Mouse (Mus musculus) CH12.LX (cell line): ENCODE measurements around the gene Slc43a2. TPM values are rescaled to one million over a fixed set of nuclear protein-coding genes. Genes with fewer than 3 reads are reported as not detected.

Experiments used
- DNase-seq: peaks from one replicate; pipeline ENCODE4 v3.0.0-alpha.2; 2013; ENCODE audit errors: extremely low read depth
- H3K27ac ChIP-seq: 2 replicates; pipeline ENCODE4 v1.5.1; 2012; ENCODE audit warnings: low read depth, mild to moderate bottlenecking, control low read depth, moderate library complexity; ENCODE audit not compliant: insufficient read depth
- H3K27me3 ChIP-seq: replicated peaks from 2 replicates; pipeline ENCODE3; 2012; ENCODE audit warnings: inconsistent platforms
- H3K36me3 ChIP-seq, 2 experiments: replicated peaks in 1 of 2; 2 replicates each; pipeline versions ENCODE3 to v1.6.1; 2012; ENCODE audit warnings: inconsistent platforms in 1 of 2, low read length in 1 of 2, mild to moderate bottlenecking in 1 of 2, mixed read lengths in 1 of 2, moderate library complexity in 1 of 2; ENCODE audit not compliant: control insufficient read depth in 1 of 2, insufficient read depth in 1 of 2
- H3K4me1 ChIP-seq, 2 experiments: 2 replicates each; pipeline ENCODE4 v1.6.1; 2012; ENCODE audit warnings: inconsistent platforms in 1 of 2, moderate library complexity in 1 of 2; ENCODE audit not compliant: insufficient read depth in 2 of 2, control insufficient read depth in 1 of 2
- H3K4me2 ChIP-seq: 2 replicates; pipeline ENCODE4 v1.6.1; 2012; ENCODE audit warnings: low read depth, mild to moderate bottlenecking, control low read depth; ENCODE audit not compliant: poor library complexity, insufficient read depth, severe bottlenecking
- H3K4me3 ChIP-seq, 3 experiments: fragments of 150-350 bp in 1 of 3; sonication (generic) in 1 of 3; replicated peaks in 1 of 3; 2 replicates each; pipeline versions ENCODE3 to v1.5.1; 2011 to 2012; ENCODE audit warnings: low read depth in 2 of 3, low read length in 2 of 3, mild to moderate bottlenecking in 2 of 3, moderate library complexity in 2 of 3, control low read depth in 1 of 3, improper control_type of control experiment in 1 of 3, inconsistent platforms in 1 of 3, mixed read lengths in 1 of 3; ENCODE audit not compliant: poor library complexity in 1 of 3
- H3K79me2 ChIP-seq: replicated peaks from 2 replicates; pipeline ENCODE4 v1.6.1; 2012; ENCODE audit warnings: mild to moderate bottlenecking, moderate library complexity; ENCODE audit not compliant: control insufficient read depth, poor library complexity, insufficient read depth, severe bottlenecking; ENCODE audit errors: extremely low read depth
- H3K9ac ChIP-seq: 2 replicates; pipeline ENCODE4 v1.6.1; 2012; ENCODE audit warnings: low read depth, mild to moderate bottlenecking, control low read depth, moderate library complexity; ENCODE audit not compliant: insufficient read depth
- H3K9me3 ChIP-seq: replicated peaks from 2 replicates; pipeline ENCODE3; 2012; ENCODE audit warnings: low read length, inconsistent platforms, mixed read lengths
- CHD1 ChIP-seq: IDR thresholded peaks from 2 replicates; pipeline ENCODE4 v1.6.1; 2012; ENCODE audit warnings: low read depth, low read length, improper control_type of control experiment, inconsistent platforms
- E2F4 ChIP-seq: IDR thresholded peaks from 2 replicates; pipeline ENCODE4 v1.6.1; 2011; ENCODE audit warnings: low read depth, low read length, improper control_type of control experiment; ENCODE audit not compliant: insufficient replicate concordance
- ELF1 ChIP-seq: IDR thresholded peaks from 2 replicates; pipeline ENCODE4 v1.6.1; 2014; ENCODE audit warnings: low read depth, mild to moderate bottlenecking, inconsistent platforms, low read length, improper control_type of control experiment
- EP300 ChIP-seq: IDR thresholded peaks from 2 replicates; pipeline ENCODE4 v1.6.1; 2011; ENCODE audit warnings: low read length, improper control_type of control experiment
- ETS1 ChIP-seq: conservative IDR thresholded peaks from 2 replicates; pipeline ENCODE4 v1.6.1; 2012; ENCODE audit warnings: low read depth, mild to moderate bottlenecking, inconsistent platforms, low read length, improper control_type of control experiment, moderate library complexity
- JUN ChIP-seq: IDR thresholded peaks from 2 replicates; pipeline ENCODE4 v1.6.1; 2011; ENCODE audit warnings: low read depth, mild to moderate bottlenecking, low read length, improper control_type of control experiment, moderate library complexity; ENCODE audit not compliant: insufficient read depth
- JUND ChIP-seq: conservative IDR thresholded peaks from 2 replicates; pipeline ENCODE4 v1.6.1; 2011; ENCODE audit warnings: low read depth, low read length, improper control_type of control experiment
- MAX ChIP-seq: IDR thresholded peaks from 2 replicates; pipeline ENCODE4 v1.6.1; 2011; ENCODE audit warnings: low read length, improper control_type of control experiment
- NELFE ChIP-seq: IDR thresholded peaks from 2 replicates; pipeline ENCODE4 v1.6.1; 2011; ENCODE audit warnings: low read depth, low read length, improper control_type of control experiment
- NRF1 ChIP-seq: IDR thresholded peaks from 2 replicates; pipeline ENCODE4 v1.6.1; 2014; ENCODE audit warnings: low read depth, mild to moderate bottlenecking, inconsistent platforms, low read length, improper control_type of control experiment, moderate library complexity
- POLR2A ChIP-seq: IDR thresholded peaks from 2 replicates; pipeline ENCODE4 v1.6.1; 2011; ENCODE audit warnings: low read depth, mild to moderate bottlenecking, improper control_type of control experiment, low read length
- RAD21 ChIP-seq: IDR thresholded peaks from 2 replicates; pipeline ENCODE4 v1.6.1; 2011; ENCODE audit warnings: low read depth, mild to moderate bottlenecking, low read length, improper control_type of control experiment, moderate library complexity
- USF1 ChIP-seq: IDR thresholded peaks from 2 replicates; pipeline ENCODE4 v1.6.1; 2014; ENCODE audit warnings: low read depth, mild to moderate bottlenecking, inconsistent platforms, low read length, improper control_type of control experiment
- ZC3H11A ChIP-seq: IDR thresholded peaks from 2 replicates; pipeline ENCODE4 v1.6.1; 2012; ENCODE audit warnings: low read depth, mild to moderate bottlenecking, inconsistent platforms, low read length, improper control_type of control experiment
- ZNF384 ChIP-seq: IDR thresholded peaks from 2 replicates; pipeline ENCODE4 v1.6.1; 2012; ENCODE audit warnings: low read depth, low read length, improper control_type of control experiment, inconsistent platforms
- dilution Hi-C: fragments of 300-500 bp; cut with MboI; formaldehyde crosslinking; loops from 2 replicates; pipeline ENCODE4 v1.14.3; 2020; ENCODE audit warnings: low sequenced_read_pairs; ENCODE audit not compliant: extremely low pct_unique_long_range_greater_than_20kb, extremely low pct_ligation_motif_present
- in situ Hi-C: fragments of 300-500 bp; cut with MboI; formaldehyde crosslinking; loops from 3 replicates; pipeline ENCODE4 v1.14.3; 2019; ENCODE audit warnings: low sequenced_read_pairs, low pct_ligation_motif_present, low pct_unique_long_range_greater_than_20kb, mixed read lengths
- polyA plus RNA-seq: library from polyadenylated mRNA; unstranded; fragments of >175 nt; gene quantifications from 2 replicates; pipeline ENCODE4 v1.2.1, GENCODE M21; 2012; ENCODE audit warnings: low read depth; ENCODE audit not compliant: insufficient read length
- total RNA-seq, 2 experiments: library from RNA; depleted of rRNA; stranded (reverse); fragments of 300-350 nt in 1 of 2; fragments of >200 nt in 1 of 2; gene quantifications; 2 replicates each; pipeline ENCODE4 v1.2.3; 2012 to 2014

The Slc43a2 gene
- total and polyA plus RNA-seq, 3 experiments: 5.0 to 8.9 (median 8.8) TPM

DNA sequence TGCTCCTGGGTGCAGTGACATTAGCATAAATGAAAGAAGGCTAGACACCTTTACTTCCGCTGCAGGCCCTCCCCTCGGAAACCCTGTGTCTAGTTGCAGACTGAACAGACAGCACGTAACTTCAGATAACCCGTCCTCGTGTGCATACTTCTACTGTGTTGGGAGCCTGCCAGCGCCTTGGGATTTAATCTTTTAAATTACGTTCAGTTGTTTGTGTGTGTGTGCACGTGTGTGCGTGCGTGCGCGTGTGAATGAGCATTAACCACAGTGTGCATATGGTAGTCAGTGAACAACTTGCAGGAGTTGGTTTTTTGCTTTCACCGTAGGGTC lies 7.4 kb downstream of the Slc43a2 start (continued):
- TF ChIP-seq ZNF384 (no peak), NRF1 (no peak), EP300 (no peak)

DNA sequence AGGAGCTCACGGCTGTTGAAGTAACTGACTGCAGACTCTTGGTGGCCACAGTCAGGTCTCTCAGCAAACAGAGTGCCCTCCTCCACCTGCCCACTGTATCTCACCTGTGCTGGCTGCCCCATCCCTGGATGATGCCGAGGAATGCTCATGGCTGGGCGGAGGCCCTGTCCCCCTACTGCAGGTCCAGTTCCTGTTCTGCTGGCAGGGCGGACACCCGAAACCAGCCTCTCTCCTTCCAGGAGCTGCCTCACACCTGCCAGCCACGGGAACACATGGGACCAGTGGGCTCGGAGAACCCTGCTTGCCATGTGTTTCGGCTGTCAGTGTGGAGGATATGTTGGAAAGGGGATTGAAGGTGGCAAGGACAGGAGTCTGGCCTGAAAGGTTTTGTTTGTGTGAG lies 8.7 kb downstream of the Slc43a2 start:
- in situ Hi-C loops: no loop called here
- peaks cover 10 to 60% of the 10 kb centered on the region in 2 experiments for H3K4me1 ChIP-seq

DNA sequence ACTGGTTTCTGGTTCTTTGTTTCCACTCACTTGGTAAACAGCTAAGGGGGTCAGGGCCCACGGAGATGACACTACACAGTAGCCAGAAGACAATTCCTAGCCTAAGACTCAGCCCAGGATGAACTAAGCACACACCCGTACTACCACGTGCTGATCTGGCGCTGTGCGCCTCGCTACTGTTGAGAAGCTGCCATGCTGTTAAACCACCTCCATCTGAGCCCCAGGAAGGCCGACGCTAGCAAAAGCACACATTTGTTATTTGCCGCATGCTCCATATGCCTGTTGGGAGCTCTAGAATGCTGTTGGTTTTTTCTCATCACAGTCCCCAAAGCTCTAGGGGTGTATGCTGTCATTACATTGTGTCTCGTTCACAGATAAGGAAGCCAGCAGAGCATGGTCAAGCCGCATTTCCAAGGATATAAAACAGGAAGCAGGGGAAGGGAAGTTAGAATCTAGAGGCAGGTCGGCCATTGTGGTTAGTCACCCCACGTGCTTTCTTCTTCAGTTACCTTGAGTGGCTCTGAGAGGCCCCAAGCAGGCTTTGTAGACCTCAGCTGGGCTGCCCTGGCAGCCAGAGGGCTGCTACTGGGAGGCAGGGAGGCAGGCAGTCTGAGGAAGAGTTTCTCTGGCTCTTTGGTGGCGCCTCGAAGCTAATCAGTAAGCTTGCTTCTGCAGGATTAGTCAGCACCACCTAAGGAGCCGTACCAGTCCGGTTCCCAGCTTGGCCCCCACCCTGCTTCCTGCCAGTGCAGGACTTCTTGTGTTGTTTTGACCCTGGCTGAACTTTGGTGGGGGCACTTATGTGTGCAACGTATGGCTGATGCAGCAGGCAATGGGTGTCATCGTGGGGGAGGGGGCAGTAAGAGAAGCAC lies 9.5 kb downstream of the Slc43a2 start:
- Histone ChIP-seq H3K9ac (no peak overlapping the region), H3K4me1 (peaks cover 10 to 59% of the 10 kb centered on the region in 2 experiments), H3K4me3 (no peak overlapping the region), H3K27me3 (no peaks in the 10 kb centered on the region), H3K36me3 (peaks cover 0 to 52% of the 10 kb centered on the region in 2 experiments), H3K27ac (no peak overlapping the region), H3K9me3 (no peaks in the 10 kb centered on the region), H3K4me2 (no peak overlapping the region), H3K79me2 (no peaks in the 10 kb centered on the region)
- TF ChIP-seq ETS1 (no peak), MAX (0 out of 2 replicates have a peak, but pooled peaks have one; percentile 21), ZC3H11A (no peak), RAD21 (no peak)
- in situ Hi-C loops (no loop called here), dilution Hi-C loops (no loop called here)
- peak; percentile 34 for DNase-seq

More for the DNA sequence above, 8.7 kb downstream of the Slc43a2 start:
- Histone ChIP-seq H3K9me3 (no peaks in the 10 kb centered on the region), H3K79me2 (no peaks in the 10 kb centered on the region), H3K4me3 (no peak overlapping the region), H3K4me2 (no peak overlapping the region), H3K27ac (no peak overlapping the region), H3K36me3 (peaks cover 0 to 46% of the 10 kb centered on the region in 2 experiments), H3K9ac (no peak overlapping the region), H3K27me3 (no peaks in the 10 kb centered on the region)
- TF ChIP-seq JUND: no peak
- no peak for TF ChIP-seq E2F4
- TF ChIP-seq USF1: no peak
- TF ChIP-seq POLR2A: no peak
- dilution Hi-C loops: no loop called here
- DNase-seq: no peak

DNA sequence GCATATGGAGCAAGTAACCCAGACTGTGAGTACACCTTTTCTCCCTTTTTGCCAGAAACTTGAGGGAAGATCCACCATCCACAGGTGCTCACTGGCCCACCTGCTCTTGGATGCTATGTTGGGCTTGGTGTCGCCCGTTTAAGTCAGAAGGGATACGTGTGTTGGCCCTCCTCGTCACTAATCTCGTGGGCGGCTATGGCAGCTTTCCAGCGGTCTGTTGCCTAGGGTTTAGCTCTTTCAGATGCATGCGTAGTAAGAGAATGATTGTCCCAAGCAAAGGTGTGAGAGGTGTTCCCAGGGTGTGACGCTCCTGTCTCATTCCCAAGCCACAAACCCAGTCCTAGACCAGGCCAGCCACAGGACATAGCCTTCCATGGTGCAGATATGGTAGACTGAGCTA lies 13.2 kb downstream of the Slc43a2 start:
- peaks cover 5 to 33% of the 10 kb centered on the region in 2 experiments for H3K4me1 ChIP-seq
- H3K4me3 ChIP-seq: no peak overlapping the region
- H3K4me2 ChIP-seq: no peak overlapping the region
- in situ Hi-C loops: no loop called here
- no peak overlapping the region for H3K27ac ChIP-seq
- no peaks in the 10 kb centered on the region for H3K79me2 ChIP-seq
- dilution Hi-C loops: no loop called here
- TF ChIP-seq JUN (no peak), ZNF384 (no peak), ELF1 (no peak), CHD1 (no peak), NELFE (no peak)
- H3K9ac ChIP-seq: no peak overlapping the region
- no peaks in the 10 kb centered on the region for H3K9me3 ChIP-seq
- H3K36me3 ChIP-seq: peaks cover 0 to 62% of the 10 kb centered on the region in 2 experiments
- H3K27me3 ChIP-seq: no peaks in the 10 kb centered on the region
- no peak for DNase-seq
